In genomic region chr11:101668546-101669261, GRCm38 (mm10) we compare ENCODE assay signal across 7 mouse cellular contexts. TPM values are rescaled to one million over a fixed set of nuclear protein-coding genes. Genes with fewer than 3 reads are reported as not detected.
DNase-seq lines count a peak whose midpoint lies in the region; ATAC-seq and TF ChIP-seq lines count a peak whose summit lies in the region.

No protein-coding gene starts in this region.

- peak overlapping the region; percentile 21 for H3K9ac ChIP-seq in lung, embryonic 16.5 days (ENCODE audit: low read length)
- no peak overlapping the region for H3K9ac ChIP-seq in midbrain, postnatal 0 days (replicated peaks; ENCODE audit: low read length, poor library complexity, severe bottlenecking)

- TF ChIP-seq POLR2A in kidney, adult 2 months (IDR thresholded peaks at IDR 0.05; ENCODE audit: low read depth, low read length) = no peak

- DNase-seq in right cerebral cortex, adult 18-20 months = peak; percentile 33
- DNase-seq in right cerebral cortex, postnatal 25 days = no peak
- peak; percentile 81 for DNase-seq in heart, embryonic 10.5 days (ENCODE audit: low spot score)
- peak; percentile 74 for DNase-seq in kidney, adult 2 months
- no peak for DNase-seq in c-Kit-positive CD71-positive TER-119-positive erythroid progenitor cells, embryonic 14.5 days (ENCODE audit: low spot score)
- no peak for DNase-seq in midbrain, postnatal 0 days (ENCODE audit: low spot score)

- H3K4me2 ChIP-seq in lung, embryonic 16.5 days (ENCODE audit: low read depth, low read length) = peak overlapping the region; percentile 29
- H3K4me2 ChIP-seq in midbrain, postnatal 0 days (ENCODE audit: low read depth, low read length, poor library complexity, severe bottlenecking) = no peak overlapping the region

- H3K36me3 ChIP-seq in heart, embryonic 10.5 days = no peaks in the 10 kb centered on the region
- H3K36me3 ChIP-seq in kidney, adult 2 months (ENCODE audit: control insufficient read depth, insufficient read depth, low read length) = no peaks in the 10 kb centered on the region
- no peaks in the 10 kb centered on the region for H3K36me3 ChIP-seq in lung, embryonic 16.5 days (ENCODE audit: control insufficient read depth, insufficient read depth, low read length)
- no peaks in the 10 kb centered on the region for H3K36me3 ChIP-seq in midbrain, postnatal 0 days (ENCODE audit: insufficient read depth, low read length)

- no peaks in the 10 kb centered on the region for H3K9me3 ChIP-seq in heart, embryonic 10.5 days
- no peaks in the 10 kb centered on the region for H3K9me3 ChIP-seq in lung, embryonic 16.5 days (ENCODE audit: control insufficient read depth, low read length)
- no peaks in the 10 kb centered on the region for H3K9me3 ChIP-seq in midbrain, postnatal 0 days (ENCODE audit: low read length)

- H3K27me3 ChIP-seq in heart, embryonic 10.5 days (ENCODE audit: insufficient read depth, poor library complexity, severe bottlenecking) = no peaks in the 10 kb centered on the region; the same call in 1 of the 2 replicates
- no peaks in the 10 kb centered on the region for H3K27me3 ChIP-seq in kidney, adult 2 months (replicated peaks; ENCODE audit: control insufficient read depth, insufficient read depth, low read length)
- H3K27me3 ChIP-seq in lung, embryonic 16.5 days (ENCODE audit: control insufficient read depth, insufficient read depth, low read depth, low read length) = no peaks in the 10 kb centered on the region
- no peaks in the 10 kb centered on the region for H3K27me3 ChIP-seq in midbrain, postnatal 0 days (ENCODE audit: insufficient read depth, low read length)

- peak; percentile 17 for ATAC-seq in lung, embryonic 16.5 days (ENCODE audit: low read depth)
- no peak for ATAC-seq in midbrain, postnatal 0 days (ENCODE audit: low FRiP score)

- peak overlapping the region; percentile 39 for H3K4me3 ChIP-seq in heart, embryonic 10.5 days
- peak overlapping the region; percentile 40; the same call in 1 of the 2 replicates for H3K4me3 ChIP-seq in kidney, adult 2 months (ENCODE audit: insufficient read depth, low read depth, low read length)
- no peak overlapping the region for H3K4me3 ChIP-seq in lung, embryonic 16.5 days (ENCODE audit: low read length)
- H3K4me3 ChIP-seq in midbrain, postnatal 0 days (ENCODE audit: low read depth, low read length) = no peak overlapping the region

- TF ChIP-seq CTCF in kidney, adult 2 months (conservative IDR thresholded peaks at IDR 0.05; ENCODE audit: insufficient read depth, insufficient read length, low read depth, low read length) = no peak
- no peak for TF ChIP-seq CTCF in midbrain, postnatal 0 days (IDR thresholded peaks at IDR 0.05)

- 12% methylated on average over 13 of the region's 13 CpGs for WGBS in heart, embryonic 10.5 days
- WGBS in kidney, adult 2 months = 18% methylated on average over 13 of the region's 13 CpGs
- WGBS in lung, embryonic 16.5 days = 13% methylated on average over 8 of the region's 13 CpGs
- 51% methylated on average over 11 of the region's 13 CpGs for WGBS in midbrain, postnatal 0 days

- H3K4me1 ChIP-seq in heart, embryonic 10.5 days = peaks cover 70% of the 10 kb centered on the region
- H3K4me1 ChIP-seq in kidney, adult 2 months (ENCODE audit: control insufficient read depth, insufficient read depth, low read length) = peaks cover 4% of the 10 kb centered on the region
- H3K4me1 ChIP-seq in lung, embryonic 16.5 days (replicated peaks; ENCODE audit: control insufficient read depth, insufficient read depth, low read length) = peaks cover 12% of the 10 kb centered on the region
- no peaks in the 10 kb centered on the region for H3K4me1 ChIP-seq in midbrain, postnatal 0 days (ENCODE audit: insufficient read depth, low read length)

- peak overlapping the region; percentile 69 for H3K27ac ChIP-seq in heart, embryonic 10.5 days
- H3K27ac ChIP-seq in kidney, adult 2 months (ENCODE audit: insufficient read depth, low read depth, low read length) = peak overlapping the region; percentile 83
- H3K27ac ChIP-seq in lung, embryonic 16.5 days (ENCODE audit: low read length) = peak overlapping the region; percentile 80
- H3K27ac ChIP-seq in midbrain, postnatal 0 days (ENCODE audit: low read depth, low read length) = no peak overlapping the region

RNA-seq across cellular contexts. Expression of gene Arl4d, which starts 3.4 kb away (rescaled TPM):
- 10.3 and 10.9 TPM in 2 replicates for polyA plus RNA-seq in heart, embryonic 10.5 days (2016; fragmentation: Nextera tagmentation; extraction: Ambion mirVana)
- polyA plus RNA-seq in kidney, adult 2 months (2012; rRNA removed) = 23.1 and 27.2 TPM in 2 replicates
- 6.8 and 7.4 TPM in 2 replicates for polyA plus RNA-seq in lung, embryonic 16.5 days (2015; fragmentation: Nextera tagmentation; extraction: Ambion mirVana)
- total RNA-seq in midbrain, postnatal 0 days (2014; rRNA removed) = 4.5 and 6.9 TPM in 2 replicates
- polyA plus RNA-seq in midbrain, postnatal 0 days (2015; fragmentation: Nextera tagmentation; extraction: Ambion mirVana) = 5.7 and 7.1 TPM in 2 replicates

RNA-seq across cellular contexts. Expression of gene Rdm1, which starts 41.7 kb away (rescaled TPM):
- 24.0 and 26.8 TPM in 2 replicates for polyA plus RNA-seq in heart, embryonic 10.5 days (2016; fragmentation: Nextera tagmentation; extraction: Ambion mirVana)
- 41.0 and 45.7 TPM in 2 replicates for polyA plus RNA-seq in kidney, adult 2 months (2012; rRNA removed)
- 52.0 and 52.1 TPM in 2 replicates for polyA plus RNA-seq in lung, embryonic 16.5 days (2015; fragmentation: Nextera tagmentation; extraction: Ambion mirVana)
- 2.8 and 3.6 TPM in 2 replicates for total RNA-seq in midbrain, postnatal 0 days (2014; rRNA removed)
- polyA plus RNA-seq in midbrain, postnatal 0 days (2015; fragmentation: Nextera tagmentation; extraction: Ambion mirVana) = 8.3 and 9.2 TPM in 2 replicates

Comparison
In these comparisons a context has a peak if more than half of its experiments do, and no peak if none do; other contexts are left out.
1. DNase-seq: peak in right cerebral cortex, adult 18-20 months (single experiment), heart, embryonic 10.5 days (single experiment) and kidney, adult 2 months (single experiment); none in right cerebral cortex, postnatal 25 days (single experiment), c-Kit-positive CD71-positive TER-119-positive erythroid progenitor cells, embryonic 14.5 days (single experiment) and midbrain, postnatal 0 days (single experiment).
2. H3K4me3 ChIP-seq: peak in heart, embryonic 10.5 days (single experiment) and kidney, adult 2 months (single experiment); none in lung, embryonic 16.5 days (single experiment) and midbrain, postnatal 0 days (single experiment).